Mouse (Mus musculus): ENCODE data around the gene Cep68. TPM values are rescaled to one million over a fixed set of nuclear protein-coding genes. Genes with fewer than 3 reads are reported as not detected.
A peak's percentile ranks its signal among the peaks of the same experiment; 100 is the strongest.

The Cep68 gene
- 29.4 TPM in 2 replicates for polyA plus RNA-seq (2014; fragmentation: Nextera tagmentation; extraction: Ambion mirVana)

DNA sequence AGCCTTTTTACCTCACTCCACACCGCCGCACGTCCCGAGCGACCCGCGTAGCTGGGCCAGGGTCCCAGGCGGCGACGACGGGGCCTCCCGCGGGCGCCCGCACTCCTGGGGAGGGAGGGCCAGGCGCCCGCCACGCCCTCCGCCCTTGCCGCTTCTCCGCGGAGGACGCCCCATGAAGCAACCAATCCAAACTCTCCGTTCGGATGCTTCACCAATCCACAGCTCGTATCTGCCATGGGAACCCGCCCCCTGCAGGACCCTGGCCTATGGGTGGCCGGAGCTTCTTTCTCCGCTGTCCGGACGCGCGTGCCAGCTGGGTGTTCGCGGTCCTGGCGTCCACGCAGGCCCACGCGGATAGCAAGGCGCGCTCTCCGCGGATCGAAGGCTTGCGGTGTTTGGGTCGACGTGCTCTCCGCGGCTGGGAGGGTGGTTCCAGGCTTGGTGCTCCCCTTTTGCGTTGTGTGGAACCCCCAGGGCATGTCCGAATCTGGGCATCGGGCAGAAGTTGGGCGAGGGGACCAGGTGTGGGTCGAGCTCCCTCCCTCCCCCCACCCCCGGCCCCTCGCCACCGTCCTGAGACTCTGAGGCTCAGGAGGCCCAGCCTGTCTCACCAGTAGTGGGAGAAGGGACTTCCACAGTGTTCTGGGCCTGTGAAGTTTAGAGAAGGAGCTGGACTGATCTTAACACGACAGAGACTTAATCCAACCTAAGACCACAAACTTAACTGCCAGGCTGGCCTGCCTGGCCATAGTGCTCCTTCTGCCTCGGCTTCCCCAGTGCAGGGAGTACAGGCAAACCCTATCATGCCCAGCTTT is at the start of gene Cep68:
Gene Cep68 (minus strand): TSS at position 134 of the 815 bp plus-strand sequence.
- DNase-seq (ENCODE audit: low spot score, missing footprints), result peak; percentile 98
- Histone ChIP-seq H3K9ac (ENCODE audit: low read length) (peak within 1 kb of the TSS; percentile 97), H3K4me3 (ENCODE audit: low read depth, low read length) (peak within 1 kb of the TSS; percentile 87), H3K9me3 (ENCODE audit: control insufficient read depth, low read length) (no peaks in the 10 kb centered on the region), H3K27ac (ENCODE audit: low read depth, low read length) (peak within 1 kb of the TSS; percentile 68; the same call in 1 of the 2 replicates), H3K36me3 (ENCODE audit: control insufficient read depth, insufficient read depth, low read length) (no peaks in the 10 kb centered on the region; the same call in 1 of the 2 replicates), H3K4me2 (peak within 1 kb of the TSS; percentile 62), H3K27me3 (ENCODE audit: control insufficient read depth, insufficient read depth, low read length) (no peaks in the 10 kb centered on the region), H3K4me1 (ENCODE audit: control insufficient read depth, insufficient read depth, low read length) (peaks cover 22% of the 10 kb centered on the region)
- peak; percentile 99 for ATAC-seq (ENCODE audit: low FRiP score)
- under 1% methylated on average over 57 of the region's 59 CpGs for WGBS

GRCm38 (mm10) chr11:20284463-20284862 is 35.2 kb upstream of the Cep68 start:
- 83% methylated on average over 3 of the region's 3 CpGs for WGBS
- H3K4me2 ChIP-seq, result no peak overlapping the region

DNA sequence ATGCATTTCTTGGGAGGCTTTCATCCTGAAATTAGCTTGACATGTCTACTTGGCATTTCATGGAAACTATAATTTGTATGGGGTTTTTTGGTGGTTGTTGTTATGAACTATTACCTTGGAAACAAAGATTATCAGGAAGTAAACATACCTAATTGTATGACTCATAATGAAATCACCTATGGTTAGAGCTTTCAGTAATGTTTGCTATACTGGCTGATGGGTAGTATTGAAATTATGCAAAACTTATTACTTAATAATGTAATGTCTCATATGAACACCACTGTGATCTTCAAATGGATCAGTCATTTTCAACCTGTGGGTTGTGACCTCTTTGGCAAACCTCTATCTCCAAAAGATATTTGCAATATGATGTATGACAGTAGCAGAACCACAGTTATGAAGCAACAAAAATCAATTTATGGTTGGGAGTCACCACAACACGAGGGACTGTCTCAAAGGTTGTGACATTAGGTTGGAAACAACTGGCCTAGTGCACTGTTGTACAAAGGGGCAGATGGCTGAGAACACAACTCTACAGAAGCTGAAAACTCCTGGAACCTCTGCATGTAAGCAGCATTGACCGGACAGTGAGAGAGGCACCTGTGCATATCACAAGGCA is 33.5 kb upstream of the Cep68 start:
- DNase-seq (ENCODE audit: low spot score, missing footprints) (no peak), ATAC-seq (ENCODE audit: low FRiP score) (no peak)
- Histone ChIP-seq H3K27ac (ENCODE audit: low read depth, low read length) (no peak overlapping the region), H3K27me3 (ENCODE audit: control insufficient read depth, insufficient read depth, low read length) (no peaks in the 10 kb centered on the region), H3K4me2 (no peak overlapping the region), H3K4me3 (ENCODE audit: low read depth, low read length) (no peak overlapping the region), H3K9me3 (ENCODE audit: control insufficient read depth, low read length) (no peaks in the 10 kb centered on the region), H3K4me1 (ENCODE audit: control insufficient read depth, insufficient read depth, low read length) (no peaks in the 10 kb centered on the region), H3K9ac (ENCODE audit: low read length) (no peak overlapping the region), H3K36me3 (ENCODE audit: control insufficient read depth, insufficient read depth, low read length) (no peaks in the 10 kb centered on the region)
- WGBS, result 89% methylated on average over 2 of the region's 2 CpGs

More at GRCm38 (mm10) chr11:20284463-20284862, 35.2 kb upstream of the Cep68 start:
- Histone ChIP-seq H3K4me3 (ENCODE audit: low read depth, low read length) (no peak overlapping the region), H3K9me3 (ENCODE audit: control insufficient read depth, low read length) (no peaks in the 10 kb centered on the region), H3K36me3 (ENCODE audit: control insufficient read depth, insufficient read depth, low read length) (no peaks in the 10 kb centered on the region), H3K27me3 (ENCODE audit: control insufficient read depth, insufficient read depth, low read length) (no peaks in the 10 kb centered on the region), H3K4me1 (ENCODE audit: control insufficient read depth, insufficient read depth, low read length) (no peaks in the 10 kb centered on the region), H3K27ac (ENCODE audit: low read depth, low read length) (no peak overlapping the region), H3K9ac (ENCODE audit: low read length) (no peak overlapping the region)
- DNase-seq (ENCODE audit: low spot score, missing footprints) (no peak), ATAC-seq (ENCODE audit: low FRiP score) (no peak)

DNA sequence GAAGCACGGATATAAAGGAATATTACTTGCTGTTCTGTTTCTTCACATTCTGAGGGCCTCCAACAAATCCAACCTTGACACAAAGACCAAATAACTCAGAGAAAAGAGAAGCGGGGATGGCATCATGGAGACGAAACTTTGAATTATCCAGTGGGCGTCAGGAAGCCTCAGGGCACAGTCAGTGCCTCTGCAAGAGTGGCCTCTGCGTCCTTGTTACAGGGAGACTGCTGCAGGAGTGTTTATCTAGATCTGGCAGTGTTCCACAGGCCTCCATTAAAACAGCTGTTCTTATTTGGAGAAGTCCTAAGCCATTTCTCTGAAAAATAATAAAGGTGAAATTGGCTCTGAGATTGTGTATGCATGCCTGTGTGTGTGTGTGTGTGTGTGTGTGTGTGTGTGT is 31.8 kb upstream of the Cep68 start:
- H3K4me1 ChIP-seq (ENCODE audit: control insufficient read depth, insufficient read depth, low read length), result no peaks in the 10 kb centered on the region
- no peaks in the 10 kb centered on the region for H3K27me3 ChIP-seq (ENCODE audit: control insufficient read depth, insufficient read depth, low read length)
- H3K4me2 ChIP-seq, result no peak overlapping the region
- H3K9ac ChIP-seq (ENCODE audit: low read length), result no peak overlapping the region
- ATAC-seq (ENCODE audit: low FRiP score) (no peak), DNase-seq (ENCODE audit: low spot score, missing footprints) (no peak)
- 86% methylated on average over 5 of the region's 5 CpGs for WGBS
- no peaks in the 10 kb centered on the region for H3K9me3 ChIP-seq (ENCODE audit: control insufficient read depth, low read length)
- no peak overlapping the region for H3K4me3 ChIP-seq (ENCODE audit: low read depth, low read length)
- H3K27ac ChIP-seq (ENCODE audit: low read depth, low read length), result no peak overlapping the region
- no peaks in the 10 kb centered on the region for H3K36me3 ChIP-seq (ENCODE audit: control insufficient read depth, insufficient read depth, low read length)

DNA sequence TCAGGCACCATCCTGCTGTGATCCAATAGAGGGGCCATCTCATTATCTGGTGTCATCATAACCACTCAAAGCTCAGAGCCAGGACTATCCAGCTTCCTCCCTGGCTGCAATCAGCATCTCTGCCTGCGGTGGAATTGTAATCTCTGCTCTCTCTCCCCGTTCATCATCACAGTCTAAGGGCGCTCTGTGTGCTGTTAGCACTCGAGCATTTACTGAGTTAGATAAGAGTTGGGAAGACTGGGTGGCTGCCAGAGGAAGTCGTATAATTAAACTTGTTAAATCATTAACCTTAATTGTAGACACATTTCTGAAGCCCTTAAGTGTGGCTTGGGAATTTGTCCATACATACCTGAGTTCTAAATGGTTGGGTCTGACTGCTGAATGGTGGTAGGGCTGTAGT is 29.5 kb upstream of the Cep68 start:
- DNase-seq (ENCODE audit: low spot score, missing footprints), result no peak
- H3K9me3 ChIP-seq (ENCODE audit: control insufficient read depth, low read length), result no peaks in the 10 kb centered on the region
- H3K4me1 ChIP-seq (ENCODE audit: control insufficient read depth, insufficient read depth, low read length), result no peaks in the 10 kb centered on the region
- H3K4me3 ChIP-seq (ENCODE audit: low read depth, low read length), result no peak overlapping the region
- no peak overlapping the region for H3K9ac ChIP-seq (ENCODE audit: low read length)
- ATAC-seq (ENCODE audit: low FRiP score), result no peak
- no peaks in the 10 kb centered on the region for H3K36me3 ChIP-seq (ENCODE audit: control insufficient read depth, insufficient read depth, low read length)
- no peak overlapping the region for H3K27ac ChIP-seq (ENCODE audit: low read depth, low read length)
- 85% methylated on average over 5 of the region's 5 CpGs for WGBS
- no peak overlapping the region for H3K4me2 ChIP-seq
- H3K27me3 ChIP-seq (ENCODE audit: control insufficient read depth, insufficient read depth, low read length), result no peaks in the 10 kb centered on the region

DNA sequence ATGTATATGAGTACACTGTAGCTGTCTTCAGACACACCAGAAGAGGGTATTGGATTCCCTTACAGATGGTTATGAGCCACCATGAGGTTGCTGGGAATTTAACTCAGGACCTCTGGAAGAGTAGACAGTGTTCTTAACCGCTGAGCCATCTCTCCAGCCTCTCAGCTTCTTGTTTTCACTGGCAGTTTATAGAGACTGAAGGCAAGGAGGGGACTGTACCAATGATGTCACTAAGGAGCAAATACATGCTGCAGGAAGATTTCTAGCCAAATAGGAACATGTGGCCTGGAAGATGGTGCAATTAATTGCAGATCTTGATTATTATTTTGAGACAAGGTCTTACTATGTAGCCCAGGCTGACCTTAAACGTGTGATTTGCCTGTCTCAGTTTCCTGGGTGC is 27.9 kb upstream of the Cep68 start:
- H3K4me1 ChIP-seq (ENCODE audit: control insufficient read depth, insufficient read depth, low read length), result no peaks in the 10 kb centered on the region

GRCm38 (mm10) chr11:20275974-20276373 is 26.7 kb upstream of the Cep68 start:
- H3K4me2 ChIP-seq, result no peak overlapping the region
- no peaks in the 10 kb centered on the region for H3K9me3 ChIP-seq (ENCODE audit: control insufficient read depth, low read length)

More for the DNA sequence above, 27.9 kb upstream of the Cep68 start:
- no peak overlapping the region for H3K4me3 ChIP-seq (ENCODE audit: low read depth, low read length)
- no peaks in the 10 kb centered on the region for H3K27me3 ChIP-seq (ENCODE audit: control insufficient read depth, insufficient read depth, low read length)
- H3K4me2 ChIP-seq, result no peak overlapping the region
- no peak for ATAC-seq (ENCODE audit: low FRiP score)
- 67% methylated on average over 2 of the region's 2 CpGs for WGBS
- H3K36me3 ChIP-seq (ENCODE audit: control insufficient read depth, insufficient read depth, low read length), result no peaks in the 10 kb centered on the region
- no peak overlapping the region for H3K27ac ChIP-seq (ENCODE audit: low read depth, low read length)
- no peak for DNase-seq (ENCODE audit: low spot score, missing footprints)
- no peak overlapping the region for H3K9ac ChIP-seq (ENCODE audit: low read length)
- H3K9me3 ChIP-seq (ENCODE audit: control insufficient read depth, low read length), result no peaks in the 10 kb centered on the region

GRCm38 (mm10) chr11:20269885-20270284 is 20.7 kb upstream of the Cep68 start:
- Histone ChIP-seq H3K4me2 (no peak overlapping the region), H3K4me3 (ENCODE audit: low read depth, low read length) (no peak overlapping the region), H3K27ac (ENCODE audit: low read depth, low read length) (no peak overlapping the region), H3K9ac (ENCODE audit: low read length) (no peak overlapping the region), H3K27me3 (ENCODE audit: control insufficient read depth, insufficient read depth, low read length) (no peaks in the 10 kb centered on the region), H3K9me3 (ENCODE audit: control insufficient read depth, low read length) (no peaks in the 10 kb centered on the region), H3K36me3 (ENCODE audit: control insufficient read depth, insufficient read depth, low read length) (no peaks in the 10 kb centered on the region), H3K4me1 (ENCODE audit: control insufficient read depth, insufficient read depth, low read length) (no peaks in the 10 kb centered on the region)
- ATAC-seq (ENCODE audit: low FRiP score) (no peak), DNase-seq (ENCODE audit: low spot score, missing footprints) (no peak)
- WGBS, result 84% methylated on average over 6 of the region's 6 CpGs

More at GRCm38 (mm10) chr11:20275974-20276373, 26.7 kb upstream of the Cep68 start:
- H3K27me3 ChIP-seq (ENCODE audit: control insufficient read depth, insufficient read depth, low read length), result no peaks in the 10 kb centered on the region
- H3K4me1 ChIP-seq (ENCODE audit: control insufficient read depth, insufficient read depth, low read length), result no peaks in the 10 kb centered on the region
- DNase-seq (ENCODE audit: low spot score, missing footprints) (no peak), ATAC-seq (ENCODE audit: low FRiP score) (no peak)
- no peak overlapping the region for H3K27ac ChIP-seq (ENCODE audit: low read depth, low read length)
- H3K9ac ChIP-seq (ENCODE audit: low read length), result no peak overlapping the region
- H3K4me3 ChIP-seq (ENCODE audit: low read depth, low read length), result no peak overlapping the region
- WGBS, result 74% methylated on average over 2 of the region's 2 CpGs
- H3K36me3 ChIP-seq (ENCODE audit: control insufficient read depth, insufficient read depth, low read length), result no peaks in the 10 kb centered on the region
